Mouse (Mus musculus) liver, embryonic 14.5 days (tissue): ENCODE data around the gene Magoh. TPM values are rescaled to one million over a fixed set of nuclear protein-coding genes. Genes with fewer than 3 reads are reported as not detected.

Experiments
- ATAC-seq: fragments of 200-750 bp; cut with Nextera tagmentation; 2 replicates; pipeline ENCODE4 v1.8.0; 2017; ENCODE audit warnings: moderate number of reproducible peaks, mild to moderate bottlenecking, moderate library complexity; ENCODE audit not compliant: insufficient read depth
- DNase-seq, 3 experiments: peaks; one replicate each; pipeline ENCODE4 v3.0.0-alpha.2; 2012 to 2013; ENCODE audit warnings: low read depth in 3 of 3, low spot score in 3 of 3
- H3K27ac ChIP-seq: fragments of 300-500 bp; sonication (generic); 2 replicates; pipeline ENCODE4 v1.5.1; 2014; ENCODE audit warnings: moderate library complexity, mild to moderate bottlenecking, control low read depth, inconsistent platforms
- H3K27me3 ChIP-seq: fragments of 300-500 bp; sonication (generic); 2 replicates; pipeline ENCODE4 v1.6.1; 2014; ENCODE audit warnings: mild to moderate bottlenecking, low read length, moderate library complexity; ENCODE audit not compliant: control insufficient read depth, insufficient read depth
- H3K36me3 ChIP-seq: fragments of 300-500 bp; sonication (generic); replicated peaks from 2 replicates; pipeline ENCODE4 v1.6.1; 2014; ENCODE audit warnings: low read depth; ENCODE audit not compliant: control insufficient read depth, insufficient read depth
- H3K4me1 ChIP-seq, 2 experiments: fragments of 200-500 bp in 1 of 2; fragments of 300-500 bp in 1 of 2; sonication (generic) in 1 of 2; replicated peaks; 2 replicates each; pipeline ENCODE4 v1.6.1; 2012 to 2014; ENCODE audit warnings: antibody characterized with exemption in 1 of 2, inconsistent platforms in 1 of 2, low read length in 1 of 2; ENCODE audit not compliant: control insufficient read depth in 2 of 2, insufficient read depth in 2 of 2
- H3K4me2 ChIP-seq: fragments of 300-500 bp; sonication (generic); 2 replicates; pipeline ENCODE4 v1.6.1; 2014; ENCODE audit warnings: low read depth, mild to moderate bottlenecking, control low read depth, moderate library complexity
- H3K4me3 ChIP-seq, 2 experiments: fragments of 200-500 bp in 1 of 2; fragments of 300-500 bp in 1 of 2; sonication (generic) in 1 of 2; 2 replicates each; pipeline ENCODE4 v1.5.1; 2012 to 2014; ENCODE audit warnings: low read depth in 2 of 2, low read length in 2 of 2, mild to moderate bottlenecking in 2 of 2, control low read depth in 1 of 2, inconsistent platforms in 1 of 2, moderate library complexity in 1 of 2; ENCODE audit not compliant: insufficient read depth in 1 of 2
- H3K9ac ChIP-seq: fragments of 300-500 bp; sonication (generic); replicated peaks from 2 replicates; pipeline ENCODE4 v1.6.1; 2014; ENCODE audit warnings: mild to moderate bottlenecking, control low read depth, moderate library complexity
- H3K9me3 ChIP-seq: fragments of 300-500 bp; sonication (generic); 2 replicates; pipeline ENCODE4 v1.6.1; 2016; ENCODE audit warnings: low read length, mixed read lengths; ENCODE audit not compliant: control insufficient read depth
- CTCF ChIP-seq: IDR thresholded peaks from 2 replicates; pipeline ENCODE4 v1.5.1; 2016; ENCODE audit warnings: antibody characterized with exemption, low read depth, control low read depth
- EP300 ChIP-seq: IDR thresholded peaks from 2 replicates; pipeline ENCODE4 v1.6.1; 2016; ENCODE audit warnings: antibody characterized with exemption, low read depth
- WGBS: fragments of 180-500 bp; shearing (Covaris S2); extraction: QIAGEN DNeasy Blood & Tissue Kit; methylation state at CpG from one replicate; pipeline ENCODE4 v1.1.7; 2014; ENCODE audit not compliant: insufficient replicate concordance; 5-methylcytosine and 5-hydroxymethylcytosine counted together
- polyA plus RNA-seq, 2 experiments: library from polyadenylated mRNA; depleted of rRNA in 1 of 2; stranded (reverse) in 1 of 2; unstranded in 1 of 2; fragments of >200 nt; fragmentation: Nextera tagmentation in 1 of 2; extraction: Ambion mirVana in 1 of 2; gene quantifications; 2 replicates each; pipeline versions ENCODE4 v1.2.1 to v1.2.3; 2012 to 2014

The Magoh gene
- polyA plus RNA-seq, 2 experiments, result 100 to 111 TPM

DNA sequence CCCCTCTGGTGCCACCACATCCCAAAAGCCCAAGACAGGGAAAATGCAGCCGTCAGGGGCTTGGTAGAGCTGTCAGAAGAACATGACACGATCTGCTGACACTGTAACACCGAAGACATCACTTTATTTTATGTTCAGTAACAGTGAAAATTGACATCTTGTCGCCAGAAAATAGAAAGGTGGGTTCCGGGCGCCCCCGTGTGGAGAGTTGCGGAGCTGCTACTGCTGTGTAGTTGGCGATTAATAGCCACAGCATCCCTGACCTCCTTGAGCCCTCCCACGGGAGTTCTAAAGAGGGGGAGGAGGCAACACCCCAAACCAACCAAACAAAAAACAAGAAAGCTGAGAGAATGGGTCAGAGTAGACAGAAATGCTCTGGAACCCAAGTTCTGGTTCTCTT, 34.6 kb upstream of the Magoh start:
- H3K27me3 ChIP-seq, result no peaks in the 10 kb centered on the region
- no peak overlapping the region for H3K9ac ChIP-seq
- DNase-seq, result peak in 2 of 3 experiments; percentile 19 to 26
- no peak for ATAC-seq
- no peaks in the 10 kb centered on the region for H3K4me1 ChIP-seq
- no peak overlapping the region for H3K27ac ChIP-seq
- WGBS, result 4% methylated on average over 10 of the region's 10 CpGs
- TF ChIP-seq EP300 (no peak), CTCF (peak; percentile 94)
- no peaks in the 10 kb centered on the region for H3K9me3 ChIP-seq
- H3K4me2 ChIP-seq, result no peak overlapping the region
- H3K4me3 ChIP-seq, result no peak overlapping the region
- H3K36me3 ChIP-seq, result no peaks in the 10 kb centered on the region

- DNase-seq (no peak), ATAC-seq (no peak)
- 70% methylated on average over 7 of the region's 7 CpGs for WGBS
- H3K27me3 ChIP-seq, result no peaks in the 10 kb centered on the region
- H3K9me3 ChIP-seq, result no peaks in the 10 kb centered on the region
- TF ChIP-seq CTCF (no peak), EP300 (no peak)
- H3K36me3 ChIP-seq, result no peaks in the 10 kb centered on the region
- H3K4me1 ChIP-seq, result no peaks in the 10 kb centered on the region
- no peak overlapping the region for H3K27ac ChIP-seq
- H3K4me3 ChIP-seq, result no peak overlapping the region
- no peak overlapping the region for H3K4me2 ChIP-seq
- no peak overlapping the region for H3K9ac ChIP-seq
Observed at GRCm38 (mm10) chr4:107846795-107847194, 32.8 kb upstream of the Magoh start.

DNA sequence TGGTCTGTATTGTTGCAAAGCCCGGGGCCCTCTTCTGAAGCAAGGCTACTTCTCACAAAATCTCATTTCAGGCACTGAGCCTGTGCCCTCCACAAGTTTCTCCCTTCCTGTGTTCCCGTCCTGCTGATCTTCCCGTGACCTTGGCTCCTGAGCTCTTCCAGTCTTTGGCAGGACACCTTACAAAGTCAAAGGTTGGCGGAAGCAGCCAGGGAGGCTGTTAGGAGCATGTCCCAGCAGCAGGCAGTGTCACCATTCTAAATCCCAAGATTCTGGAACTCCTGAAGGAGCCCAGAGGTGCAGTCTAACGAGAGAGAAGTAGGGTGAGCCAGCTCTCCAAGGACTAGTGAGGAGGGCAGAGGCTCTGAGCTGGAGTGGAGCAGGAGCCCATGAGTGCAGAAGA, 31.0 kb upstream of the Magoh start:
- no peak overlapping the region for H3K4me2 ChIP-seq

DNA sequence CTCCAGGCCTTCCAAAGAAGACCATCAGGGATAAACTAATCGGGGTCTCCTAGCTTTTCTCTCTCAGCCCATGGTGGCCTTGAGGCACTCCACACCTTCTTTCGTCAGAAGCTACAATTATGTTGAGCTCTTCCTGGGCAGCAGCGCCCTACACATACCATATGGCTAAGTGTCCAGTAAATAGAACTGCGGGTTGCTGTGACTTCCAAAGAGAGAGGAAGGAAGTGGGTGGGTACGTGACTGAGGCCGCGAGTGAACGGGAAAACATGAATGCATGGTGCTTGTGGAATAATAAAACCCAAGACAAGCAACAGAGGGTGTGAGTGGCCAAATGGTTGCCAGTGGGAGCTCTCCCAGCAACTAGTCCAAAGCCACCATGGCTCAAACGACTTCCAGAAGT, 29.9 kb upstream of the Magoh start:
- DNase-seq (no peak), ATAC-seq (no peak)
- Histone ChIP-seq H3K27me3 (no peaks in the 10 kb centered on the region), H3K27ac (no peak overlapping the region), H3K4me2 (no peak overlapping the region), H3K36me3 (no peaks in the 10 kb centered on the region), H3K4me3 (no peak overlapping the region), H3K9ac (no peak overlapping the region), H3K4me1 (no peaks in the 10 kb centered on the region), H3K9me3 (no peaks in the 10 kb centered on the region)
- no peak for TF ChIP-seq EP300
- TF ChIP-seq CTCF, result no peak
- 51% methylated on average over 9 of the region's 9 CpGs for WGBS

More for the DNA sequence above, 31.0 kb upstream of the Magoh start:
- DNase-seq (no peak), ATAC-seq (no peak)
- TF ChIP-seq EP300, result no peak
- no peak for TF ChIP-seq CTCF
- H3K4me1 ChIP-seq, result no peaks in the 10 kb centered on the region
- 74% methylated on average over 5 of the region's 5 CpGs for WGBS
- no peaks in the 10 kb centered on the region for H3K27me3 ChIP-seq
- H3K36me3 ChIP-seq, result no peaks in the 10 kb centered on the region
- no peaks in the 10 kb centered on the region for H3K9me3 ChIP-seq
- H3K4me3 ChIP-seq, result no peak overlapping the region
- H3K9ac ChIP-seq, result no peak overlapping the region
- no peak overlapping the region for H3K27ac ChIP-seq

DNA sequence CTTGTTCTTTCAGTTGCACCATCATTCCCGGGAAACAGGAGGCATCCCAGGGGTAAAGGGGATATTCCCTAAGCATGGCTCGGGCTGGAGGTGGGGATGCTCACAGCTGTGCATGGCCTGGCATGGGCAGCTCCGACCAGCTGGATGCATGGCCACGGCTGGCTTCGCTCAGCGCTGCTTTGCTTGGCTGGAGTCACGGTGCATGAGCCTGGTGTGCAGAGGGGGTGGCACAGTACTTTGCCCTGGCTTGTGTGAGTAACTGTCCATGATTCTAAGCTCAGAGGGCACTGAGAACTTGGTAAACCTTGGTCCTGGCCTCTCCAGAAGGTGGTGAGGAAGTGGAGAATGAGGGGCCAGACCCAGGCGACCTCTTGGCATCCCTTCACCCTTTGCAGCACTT, 29.5 kb upstream of the Magoh start:
- Histone ChIP-seq H3K4me3 (no peak overlapping the region), H3K4me1 (no peaks in the 10 kb centered on the region), H3K27me3 (no peaks in the 10 kb centered on the region), H3K36me3 (no peaks in the 10 kb centered on the region), H3K9ac (no peak overlapping the region), H3K27ac (no peak overlapping the region), H3K4me2 (no peak overlapping the region), H3K9me3 (no peaks in the 10 kb centered on the region)
- no peak for TF ChIP-seq EP300
- no peak for TF ChIP-seq CTCF
- DNase-seq (no peak), ATAC-seq (no peak)
- 81% methylated on average over 8 of the region's 8 CpGs for WGBS
